Mouse (Mus musculus) forebrain, embryonic 12.5 days (tissue): ENCODE measurements around the gene Zfp408. TPM values are rescaled to one million over a fixed set of nuclear protein-coding genes. Genes with fewer than 3 reads are reported as not detected.

Experiments
- ATAC-seq: fragments of 200-750 bp; cut with Nextera tagmentation; 2 replicates; pipeline ENCODE4 v1.8.0; 2017; ENCODE audit warnings: moderate TSS enrichment; ENCODE audit not compliant: low FRiP score
- H3K27ac ChIP-seq: fragments of 300-500 bp; sonication (generic); 2 replicates; pipeline ENCODE4 v1.5.1; 2016; ENCODE audit warnings: mild to moderate bottlenecking
- H3K27me3 ChIP-seq: fragments of 300-500 bp; sonication (generic); 2 replicates; pipeline ENCODE4 v1.6.1; 2016; ENCODE audit warnings: mild to moderate bottlenecking
- H3K36me3 ChIP-seq: fragments of 300-500 bp; sonication (generic); replicated peaks from 2 replicates; pipeline ENCODE4 v1.6.1; 2016; ENCODE audit warnings: mild to moderate bottlenecking
- H3K4me1 ChIP-seq: fragments of 300-500 bp; sonication (generic); 2 replicates; pipeline ENCODE4 v1.6.1; 2016
- H3K4me2 ChIP-seq: fragments of 300-500 bp; sonication (generic); 2 replicates; pipeline ENCODE4 v1.6.1; 2016; ENCODE audit warnings: mild to moderate bottlenecking, moderate library complexity
- H3K4me3 ChIP-seq: fragments of 300-500 bp; sonication (generic); replicated peaks from 2 replicates; pipeline ENCODE4 v1.5.1; 2016; ENCODE audit warnings: mild to moderate bottlenecking
- H3K9ac ChIP-seq: fragments of 300-500 bp; sonication (generic); 2 replicates; pipeline ENCODE4 v1.6.1; 2016; ENCODE audit warnings: mild to moderate bottlenecking
- H3K9me3 ChIP-seq: fragments of 300-500 bp; sonication (generic); 2 replicates; pipeline ENCODE4 v1.6.1; 2016
- whole genome bisulfite sequencing: fragments of 180-500 bp; shearing (Covaris S2); methylation state at CpG from one replicate; pipeline ENCODE4 v1.1.7; 2016; 5-methylcytosine and 5-hydroxymethylcytosine counted together
- polyA plus RNA-seq: library from polyadenylated mRNA; unstranded; fragments of >200 nt; fragmentation: Nextera tagmentation; extraction: Ambion mirVana; gene quantifications from 2 replicates; pipeline ENCODE4 v1.2.1, GENCODE M21; 2016

Gene Zfp408
- 8.9 and 12.6 TPM in 2 replicates for polyA plus RNA-seq

DNA sequence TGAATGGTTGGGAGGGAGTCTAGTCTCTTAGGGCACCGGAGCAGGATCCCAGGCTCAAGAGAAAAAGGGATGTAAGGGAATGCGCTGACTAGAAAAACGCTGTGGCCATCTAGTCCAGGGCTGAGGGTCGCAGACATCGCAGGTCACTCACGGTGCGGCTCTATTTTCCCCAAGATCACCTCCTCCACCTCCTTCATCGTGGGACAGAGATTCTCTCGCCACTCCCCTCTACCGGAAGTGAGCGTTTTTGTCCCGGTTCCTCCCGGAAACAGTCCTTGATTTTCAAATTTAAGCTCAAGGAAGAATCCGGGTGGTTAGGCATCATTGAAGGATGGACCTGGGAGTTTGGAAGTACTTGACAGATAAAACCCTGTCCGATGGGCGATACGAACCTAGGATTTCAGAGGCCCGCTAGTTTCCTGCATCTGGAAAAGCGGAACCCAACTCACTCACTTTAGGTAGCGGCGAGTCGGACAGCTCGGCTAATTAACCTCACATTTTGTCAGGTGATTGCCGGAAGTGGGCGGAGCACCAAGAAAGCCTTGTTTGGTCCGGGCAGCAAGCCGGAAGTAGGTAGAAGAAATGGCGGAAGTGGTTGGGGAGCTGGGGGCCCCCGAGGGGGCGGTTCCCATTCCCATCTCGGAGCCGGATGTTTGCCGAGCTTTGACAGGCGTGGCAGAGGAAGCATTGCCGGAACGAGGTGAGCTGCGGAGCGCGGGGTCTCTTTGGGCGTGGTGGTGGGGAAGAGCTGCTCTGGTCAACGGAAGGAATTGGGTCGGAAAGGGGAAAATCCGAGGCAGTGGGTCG, at the start of gene Zfp408, which contains the start of gene Arhgap1:
Zfp408 (minus strand) TSS at position 239 of the 807 bp plus-strand sequence.
Arhgap1 (plus strand) TSS at position 308 of the 807 bp plus-strand sequence.
- WGBS: under 1% methylated on average over 44 of the region's 44 CpGs
- Histone ChIP-seq H3K4me3 (peak within 1 kb of the TSS; percentile 82), H3K9ac (peak within 1 kb of the TSS; percentile 95), H3K4me2 (peak within 1 kb of the TSS; percentile 96), H3K36me3 (peaks cover 44% of the 10 kb centered on the region), H3K4me1 (peaks cover 33% of the 10 kb centered on the region), H3K27me3 (no peaks in the 10 kb centered on the region), H3K27ac (peak within 1 kb of the TSS; percentile 74), H3K9me3 (no peaks in the 10 kb centered on the region)
- peak; percentile 95 for ATAC-seq

DNA sequence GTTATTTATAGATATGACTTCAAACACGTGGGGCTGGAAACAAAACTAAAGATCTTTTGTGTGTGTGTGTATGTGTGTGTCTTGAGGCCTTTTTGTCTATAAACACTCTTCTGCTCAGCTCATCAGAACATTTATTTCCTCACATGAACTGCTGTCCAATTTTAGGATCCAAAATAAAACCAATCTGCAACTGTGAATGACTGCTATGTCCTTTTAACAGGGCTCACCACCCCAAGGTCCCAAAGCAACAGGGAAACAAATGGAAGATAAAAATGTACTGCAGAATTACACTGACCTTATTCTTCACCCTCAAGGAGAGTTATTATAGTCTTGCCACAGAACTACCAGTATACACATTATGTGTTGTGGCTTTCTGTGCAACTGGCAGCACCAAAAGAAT, 49.6 kb upstream of the Zfp408 start:
- H3K9me3 ChIP-seq: no peaks in the 10 kb centered on the region
- no peak overlapping the region for H3K4me2 ChIP-seq
- no peak overlapping the region for H3K4me3 ChIP-seq
- WGBS: 74% methylated on average over 1 of the region's 1 CpGs
- no peaks in the 10 kb centered on the region for H3K27me3 ChIP-seq
- no peaks in the 10 kb centered on the region for H3K4me1 ChIP-seq
- H3K36me3 ChIP-seq: peaks cover 12% of the 10 kb centered on the region
- H3K9ac ChIP-seq: no peak overlapping the region
- no peak overlapping the region for H3K27ac ChIP-seq
- ATAC-seq: no peak

DNA sequence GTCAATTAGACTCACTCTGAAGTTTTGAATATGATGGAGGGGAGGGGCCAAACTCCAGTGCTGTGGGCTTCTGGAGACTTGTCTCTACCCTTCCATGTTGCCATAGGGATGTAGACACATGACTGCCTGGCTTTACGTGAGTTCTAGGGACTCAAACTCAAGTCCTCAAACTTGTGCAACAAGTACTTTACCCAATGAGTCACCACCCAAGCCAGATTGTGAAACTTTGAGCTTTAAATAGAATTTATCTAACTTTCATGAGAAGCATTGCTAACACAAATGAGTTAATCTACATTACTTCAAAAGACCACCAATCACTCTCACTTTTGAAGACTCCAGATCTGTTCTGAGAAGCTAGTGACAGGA, 46.6 kb upstream of the Zfp408 start:
- Histone ChIP-seq H3K4me3 (no peak overlapping the region), H3K9ac (no peak overlapping the region), H3K36me3 (peaks cover 14% of the 10 kb centered on the region), H3K4me2 (no peak overlapping the region), H3K27me3 (no peaks in the 10 kb centered on the region), H3K4me1 (no peaks in the 10 kb centered on the region), H3K9me3 (no peaks in the 10 kb centered on the region), H3K27ac (no peak overlapping the region)
- WGBS: 89% methylated on average over 1 of the region's 1 CpGs
- no peak for ATAC-seq

GRCm38 (mm10) chr2:91695436-91696224, 46.0 kb upstream of the Zfp408 start:
- WGBS: 93% methylated on average over 10 of the region's 10 CpGs
- Histone ChIP-seq H3K9ac (no peak overlapping the region), H3K27me3 (no peaks in the 10 kb centered on the region), H3K4me2 (no peak overlapping the region), H3K4me1 (no peaks in the 10 kb centered on the region), H3K36me3 (peaks cover 14% of the 10 kb centered on the region), H3K27ac (no peak overlapping the region), H3K4me3 (no peak overlapping the region), H3K9me3 (no peaks in the 10 kb centered on the region)
- no peak for ATAC-seq

GRCm38 (mm10) chr2:91689452-91689851, 39.9 kb upstream of the Zfp408 start:
- Histone ChIP-seq H3K4me2 (no peak overlapping the region), H3K36me3 (peaks cover 24% of the 10 kb centered on the region), H3K9me3 (no peaks in the 10 kb centered on the region), H3K27me3 (no peaks in the 10 kb centered on the region), H3K4me1 (no peaks in the 10 kb centered on the region), H3K27ac (no peak overlapping the region), H3K4me3 (no peak overlapping the region), H3K9ac (no peak overlapping the region)
- ATAC-seq: no peak
- 91% methylated on average over 7 of the region's 7 CpGs for WGBS

- no peak overlapping the region for H3K4me3 ChIP-seq
- no peak for ATAC-seq
- no peaks in the 10 kb centered on the region for H3K4me1 ChIP-seq
- H3K9me3 ChIP-seq: no peaks in the 10 kb centered on the region
- peaks cover 52% of the 10 kb centered on the region for H3K36me3 ChIP-seq
- no peaks in the 10 kb centered on the region for H3K27me3 ChIP-seq
- no peak overlapping the region for H3K27ac ChIP-seq
- H3K4me2 ChIP-seq: no peak overlapping the region
- no peak overlapping the region for H3K9ac ChIP-seq
- 81% methylated on average over 8 of the region's 8 CpGs for WGBS
Measured at GRCm38 (mm10) chr2:91683919-91684318, 34.3 kb upstream of the Zfp408 start.

GRCm38 (mm10) chr2:91682850-91683249, 33.3 kb upstream of the Zfp408 start:
- Histone ChIP-seq H3K27ac (no peak overlapping the region), H3K27me3 (no peaks in the 10 kb centered on the region), H3K9ac (no peak overlapping the region), H3K36me3 (peaks cover 56% of the 10 kb centered on the region), H3K4me1 (no peaks in the 10 kb centered on the region), H3K4me2 (no peak overlapping the region), H3K4me3 (no peak overlapping the region), H3K9me3 (no peaks in the 10 kb centered on the region)
- WGBS: 63% methylated on average over 4 of the region's 4 CpGs
- 0 out of 2 replicates have a peak, but pooled peaks have one; percentile 27 for ATAC-seq

DNA sequence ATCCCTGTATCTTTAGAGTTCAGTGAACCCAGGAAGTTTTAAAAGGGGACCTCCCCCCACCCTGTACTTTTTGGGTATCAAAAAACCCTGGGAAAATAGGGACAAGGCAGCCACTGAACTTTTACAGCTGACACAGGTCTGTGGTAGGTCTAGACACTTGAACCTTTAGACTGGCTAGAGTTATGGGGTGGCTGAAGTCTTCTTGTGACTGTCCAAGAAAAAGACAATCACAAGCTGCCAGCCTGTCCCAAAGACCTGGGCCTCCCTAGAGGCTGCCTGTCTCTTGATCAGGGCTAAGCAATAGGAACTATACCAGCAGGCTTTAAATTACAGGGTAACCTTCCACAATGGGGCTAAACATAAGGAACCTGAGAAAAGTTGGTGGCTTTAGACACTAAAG, 27.4 kb upstream of the Zfp408 start:
- H3K9ac ChIP-seq: no peak overlapping the region
- H3K9me3 ChIP-seq: no peaks in the 10 kb centered on the region
- no peak overlapping the region for H3K27ac ChIP-seq
- no peak for ATAC-seq
- no peaks in the 10 kb centered on the region for H3K27me3 ChIP-seq
- no peaks in the 10 kb centered on the region for H3K4me1 ChIP-seq
- H3K36me3 ChIP-seq: peaks cover 84% of the 10 kb centered on the region
- H3K4me3 ChIP-seq: no peak overlapping the region
- H3K4me2 ChIP-seq: no peak overlapping the region

- 80% methylated on average over 2 of the region's 2 CpGs for WGBS
Measured at GRCm38 (mm10) chr2:91676420-91676819, 26.8 kb upstream of the Zfp408 start.

DNA sequence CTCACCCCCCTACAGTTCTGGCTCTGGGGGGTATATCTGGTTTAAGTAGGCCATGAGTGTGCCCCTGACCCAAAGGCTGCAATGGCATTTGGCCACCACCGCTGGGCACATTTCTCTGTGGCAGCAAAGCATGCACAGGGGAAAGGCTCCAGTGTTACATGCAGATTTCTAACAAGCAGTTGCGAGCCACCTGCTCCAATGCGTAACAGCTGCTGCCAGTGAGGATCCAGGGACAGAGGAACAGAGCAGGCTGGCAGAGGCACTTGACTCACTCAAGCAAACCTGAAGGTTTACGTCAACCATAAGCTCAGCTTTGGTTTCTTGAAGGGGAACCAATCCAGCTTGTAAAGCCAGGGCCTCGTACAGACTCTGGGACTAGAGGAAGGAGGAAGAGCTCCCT, 25.3 kb upstream of the Zfp408 start:
- no peaks in the 10 kb centered on the region for H3K27me3 ChIP-seq
- WGBS: 93% methylated on average over 5 of the region's 5 CpGs
- no peak overlapping the region for H3K9ac ChIP-seq
- H3K4me1 ChIP-seq: no peaks in the 10 kb centered on the region
- no peak overlapping the region for H3K27ac ChIP-seq
- peaks cover 86% of the 10 kb centered on the region for H3K36me3 ChIP-seq
- H3K4me2 ChIP-seq: no peak overlapping the region
- no peak for ATAC-seq
- no peak overlapping the region for H3K4me3 ChIP-seq
- H3K9me3 ChIP-seq: no peaks in the 10 kb centered on the region

More at GRCm38 (mm10) chr2:91676420-91676819, 26.8 kb upstream of the Zfp408 start:
- H3K4me2 ChIP-seq: no peak overlapping the region
- H3K9me3 ChIP-seq: no peaks in the 10 kb centered on the region
- no peak for ATAC-seq
- H3K9ac ChIP-seq: no peak overlapping the region
- no peak overlapping the region for H3K27ac ChIP-seq
- H3K27me3 ChIP-seq: no peaks in the 10 kb centered on the region
- H3K4me1 ChIP-seq: no peaks in the 10 kb centered on the region
- no peak overlapping the region for H3K4me3 ChIP-seq
- peaks cover 84% of the 10 kb centered on the region for H3K36me3 ChIP-seq

DNA sequence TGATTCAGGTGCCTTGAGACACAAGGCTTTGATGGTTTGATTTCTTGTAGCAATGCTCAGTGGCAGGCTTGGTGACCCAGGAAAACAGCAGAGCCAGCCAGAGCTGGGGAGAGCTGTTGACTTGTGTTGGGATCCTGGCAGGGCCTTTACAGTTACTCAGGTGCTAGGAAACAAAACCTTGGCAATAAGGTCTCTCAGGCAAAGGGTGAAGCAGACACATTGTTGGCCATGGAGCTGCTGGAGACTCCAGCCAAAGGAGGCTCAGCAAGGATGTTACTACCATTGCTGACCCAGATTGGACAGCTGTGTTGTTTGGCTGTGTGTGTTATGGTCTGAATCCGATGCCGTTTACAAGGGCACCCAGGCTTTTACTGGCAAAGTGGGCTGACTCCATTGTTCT, 24.0 kb upstream of the Zfp408 start:
- no peaks in the 10 kb centered on the region for H3K27me3 ChIP-seq
- H3K4me3 ChIP-seq: no peak overlapping the region
- H3K9me3 ChIP-seq: no peaks in the 10 kb centered on the region
- H3K27ac ChIP-seq: no peak overlapping the region
- H3K4me1 ChIP-seq: no peaks in the 10 kb centered on the region
- no peak for ATAC-seq
- H3K9ac ChIP-seq: no peak overlapping the region
- 84% methylated on average over 2 of the region's 2 CpGs for WGBS
- no peak overlapping the region for H3K4me2 ChIP-seq
- peaks cover 89% of the 10 kb centered on the region for H3K36me3 ChIP-seq

DNA sequence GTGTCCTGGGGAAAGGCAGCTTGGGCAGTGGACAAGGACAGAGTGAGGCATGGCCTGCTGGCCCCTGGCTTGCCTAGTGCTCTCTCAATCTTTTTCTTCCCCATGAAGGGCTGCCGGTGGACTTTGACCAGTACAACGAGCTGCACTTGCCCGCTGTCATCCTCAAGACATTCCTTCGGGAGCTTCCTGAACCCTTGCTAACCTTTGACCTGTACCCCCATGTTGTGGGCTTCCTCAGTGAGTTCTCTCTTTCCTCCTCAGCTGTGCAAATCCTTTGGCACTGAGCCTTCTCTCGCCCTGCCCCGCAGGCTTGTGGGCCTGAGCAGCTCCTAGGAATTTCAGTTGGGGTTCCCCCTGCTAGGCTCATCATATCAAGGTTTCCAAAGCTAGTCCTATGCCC, 20.4 kb upstream of the Zfp408 start:
- 92% methylated on average over 6 of the region's 6 CpGs for WGBS
- Histone ChIP-seq H3K36me3 (peaks cover 79% of the 10 kb centered on the region), H3K27me3 (no peaks in the 10 kb centered on the region), H3K4me3 (no peak overlapping the region), H3K4me1 (no peaks in the 10 kb centered on the region), H3K27ac (no peak overlapping the region), H3K9ac (no peak overlapping the region), H3K9me3 (no peaks in the 10 kb centered on the region), H3K4me2 (no peak overlapping the region)
- ATAC-seq: no peak
